Comparison of ENCODE assay signal across 11 mouse cellular contexts in the genomic region with DNA sequence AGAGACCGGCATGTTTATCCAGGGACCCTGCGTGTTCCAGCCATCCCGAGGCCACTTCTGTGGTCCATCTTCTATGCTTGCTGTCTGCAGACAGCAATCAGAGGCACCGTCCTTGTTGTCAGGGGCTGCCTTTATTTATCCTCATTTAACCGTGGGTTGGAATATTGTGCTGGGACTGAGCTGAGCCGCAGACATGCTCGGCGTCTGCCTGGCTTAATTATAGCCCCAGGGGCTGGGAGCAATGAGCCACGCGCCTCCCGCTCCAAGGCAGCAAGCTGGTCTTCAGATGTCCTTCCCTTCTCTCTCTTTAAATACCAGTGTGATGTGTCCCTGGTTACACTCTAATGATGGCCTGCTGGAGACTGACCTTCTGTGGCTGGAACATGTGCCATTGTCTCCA. TPM values are rescaled to one million over a fixed set of nuclear protein-coding genes. Genes with fewer than 3 reads are reported as not detected.
A peak's percentile ranks its signal among the peaks of the same experiment; 100 is the strongest.
DNase-seq lines count a peak whose midpoint lies in the region; ATAC-seq and TF ChIP-seq lines count a peak whose summit lies in the region.
"Had no signal": no experiment of that assay in that cellular context is flagged by ENCODE, and none has a peak within 500 bp of the region (broad histone marks: within the 10 kb centered on the region; RNA-seq: fewer than 3 reads in every experiment).

No protein-coding gene starts in this region.

- WGBS in forebrain, postnatal 0 days: 28% methylated on average over 11 of the region's 11 CpGs
- 64% methylated on average over 11 of the region's 11 CpGs for WGBS in midbrain, embryonic 11.5 days
- 72% methylated on average over 11 of the region's 11 CpGs for WGBS in heart, embryonic 10.5 days

- peak overlapping the region; percentile 82; the same call in 1 of the 2 replicates for H3K27ac ChIP-seq in forebrain, postnatal 0 days (ENCODE audit: low read depth, low read length)
- peak overlapping the region; percentile 36; the same call in 1 of the 2 replicates for H3K27ac ChIP-seq in midbrain, embryonic 11.5 days (ENCODE audit: low read depth, low read length)
- H3K27ac ChIP-seq in heart, embryonic 10.5 days: no peak overlapping the region
- H3K27ac ChIP-seq: intestine, embryonic 15.5 days; kidney, postnatal 0 days had no signal

- no peak overlapping the region for H3K9ac ChIP-seq in forebrain, postnatal 0 days
- H3K9ac ChIP-seq in midbrain, embryonic 11.5 days (ENCODE audit: low read length): no peak overlapping the region
- H3K9ac ChIP-seq: intestine, embryonic 15.5 days; liver, postnatal 0 days had no signal

- peaks cover 24% of the 10 kb centered on the region for H3K4me1 ChIP-seq in forebrain, postnatal 0 days (ENCODE audit: insufficient read depth)
- H3K4me1 ChIP-seq in midbrain, embryonic 11.5 days (ENCODE audit: control insufficient read depth, insufficient read depth, low read length): peaks cover 10% of the 10 kb centered on the region
- peaks cover 32% of the 10 kb centered on the region for H3K4me1 ChIP-seq in heart, embryonic 10.5 days

- no peaks in the 10 kb centered on the region for H3K36me3 ChIP-seq in forebrain, postnatal 0 days (ENCODE audit: insufficient read depth)
- H3K36me3 ChIP-seq in midbrain, embryonic 11.5 days (ENCODE audit: control insufficient read depth, insufficient read depth, low read length): no peaks in the 10 kb centered on the region
- H3K36me3 ChIP-seq in heart, embryonic 10.5 days: no peaks in the 10 kb centered on the region
- H3K36me3 ChIP-seq: intestine, embryonic 15.5 days had no signal

- H3K27me3 ChIP-seq in forebrain, postnatal 0 days (ENCODE audit: insufficient read depth, low read length): no peaks in the 10 kb centered on the region
- H3K27me3 ChIP-seq in midbrain, embryonic 11.5 days (ENCODE audit: control insufficient read depth, insufficient read depth, low read length): peaks cover 8% of the 10 kb centered on the region; the same call in 1 of the 2 replicates
- H3K27me3 ChIP-seq in heart, embryonic 10.5 days (ENCODE audit: insufficient read depth, poor library complexity, severe bottlenecking): peaks cover 53% of the 10 kb centered on the region
- H3K27me3 ChIP-seq: Patski had no signal

- no peak overlapping the region for H3K4me3 ChIP-seq in forebrain, postnatal 0 days (ENCODE audit: low read depth, low read length)
- no peak overlapping the region for H3K4me3 ChIP-seq in midbrain, embryonic 11.5 days (ENCODE audit: low read depth, low read length)
- H3K4me3 ChIP-seq in heart, embryonic 10.5 days: no peak overlapping the region
- H3K4me3 ChIP-seq: intestine, embryonic 15.5 days had no signal

- no peak for TF ChIP-seq POLR2A in brain, embryonic 14.5 days (IDR thresholded peaks at IDR 0.05; ENCODE audit: borderline replicate concordance, extremely low read depth, insufficient read depth, insufficient read length, poor library complexity, severe bottlenecking)

- no peak overlapping the region for H3K4me2 ChIP-seq in forebrain, postnatal 0 days (ENCODE audit: low read depth)
- H3K4me2 ChIP-seq in midbrain, embryonic 11.5 days: no peak overlapping the region

- H3K9me3 ChIP-seq in forebrain, postnatal 0 days (ENCODE audit: low read length): no peaks in the 10 kb centered on the region
- no peaks in the 10 kb centered on the region for H3K9me3 ChIP-seq in midbrain, embryonic 11.5 days (ENCODE audit: control insufficient read depth, low read length)
- H3K9me3 ChIP-seq in heart, embryonic 10.5 days: no peaks in the 10 kb centered on the region
- H3K9me3 ChIP-seq: intestine, embryonic 15.5 days had no signal

- peak; percentile 18; the same call in 1 of the 2 replicates for ATAC-seq in forebrain, postnatal 0 days
- no peak for ATAC-seq in midbrain, embryonic 11.5 days (ENCODE audit: low FRiP score)

- DNase-seq in Muller cell, postnatal 12 days (ENCODE audit: inconsistent ontology term): peak; percentile 79
- DNase-seq in brain, embryonic 14.5 days (ENCODE audit: low read depth): peak; percentile 81
- no peak for DNase-seq in forebrain, postnatal 0 days
- no peak for DNase-seq in midbrain, embryonic 11.5 days (ENCODE audit: low spot score, missing footprints)
- no peak for DNase-seq in frontal cortex, postnatal 10 days (ENCODE audit: low spot score in 2 of 2)
- no peak for DNase-seq in heart, embryonic 10.5 days (ENCODE audit: low spot score)
- DNase-seq in embryo, embryonic 11 days: no peak

- TF ChIP-seq CTCF in brain, embryonic 14.5 days (IDR thresholded peaks at IDR 0.05; ENCODE audit: borderline replicate concordance, extremely low read depth, insufficient read depth, insufficient read length): no peak
- no peak for TF ChIP-seq CTCF in forebrain, postnatal 0 days (IDR thresholded peaks at IDR 0.05; ENCODE audit: low read depth)

RNA-seq across cellular contexts. Expression of a gene that starts 58.2 kb away (rescaled TPM):
- 303 and 331 TPM in 2 replicates for polyA plus RNA-seq in brain, embryonic 14.5 days (2012; rRNA removed)
- 16.5 and 35.8 TPM in 2 replicates for total RNA-seq in forebrain, postnatal 0 days (2014; rRNA removed)
- 12.6 and 18.8 TPM in 2 replicates for polyA plus RNA-seq in forebrain, postnatal 0 days (2015; fragmentation: Nextera tagmentation; extraction: Ambion mirVana)
- polyA plus RNA-seq in midbrain, embryonic 11.5 days (2014; fragmentation: Nextera tagmentation; extraction: Ambion mirVana): 75.1 and 76.7 TPM in 2 replicates
- polyA plus RNA-seq in heart, embryonic 10.5 days (2016; fragmentation: Nextera tagmentation; extraction: Ambion mirVana): 56.8 and 345 TPM in 2 replicates
- polyA plus RNA-seq: Patski had no signal

Comparison
In these comparisons a context has a peak if more than half of its experiments do, and no peak if none do; other contexts are left out.
1. DNase-seq: peak in Muller cell, postnatal 12 days (single experiment) and brain, embryonic 14.5 days (single experiment); none in forebrain, postnatal 0 days (single experiment), midbrain, embryonic 11.5 days (single experiment), frontal cortex, postnatal 10 days (0 of 2), heart, embryonic 10.5 days (single experiment) and embryo, embryonic 11 days (single experiment).